8 mouse cellular contexts compared by ENCODE assay signal in genomic region chr8:124520249-124521080, GRCm38 (mm10). TPM values are rescaled to one million over a fixed set of nuclear protein-coding genes. Genes with fewer than 3 reads are reported as not detected.
DNase-seq lines count a peak whose midpoint lies in the region; ATAC-seq and TF ChIP-seq lines count a peak whose summit lies in the region.

TSS of gene Cog2 (plus strand) at chr8:124520767.

- peak within 1 kb of the TSS; percentile 73 for H3K9ac ChIP-seq in heart, embryonic 15.5 days
- H3K9ac ChIP-seq in liver, embryonic 14.5 days (replicated peaks): peak within 1 kb of the TSS; percentile 71
- peak within 1 kb of the TSS; percentile 71 for H3K9ac ChIP-seq in neural tube, embryonic 11.5 days (ENCODE audit: low read length)
- H3K9ac ChIP-seq in stomach, postnatal 0 days (ENCODE audit: low read length): peak within 1 kb of the TSS; percentile 84

- ATAC-seq in heart, embryonic 15.5 days (replicated peaks; ENCODE audit: insufficient number of reproducible peaks, insufficient read depth, low FRiP score, low read depth): peak; percentile 98
- ATAC-seq in liver, embryonic 14.5 days (ENCODE audit: insufficient read depth): peak; percentile 96
- peak; percentile 99 for ATAC-seq in neural tube, embryonic 11.5 days (ENCODE audit: insufficient read depth, low FRiP score, low TSS enrichment)
- ATAC-seq in stomach, postnatal 0 days (ENCODE audit: low FRiP score, low TSS enrichment): peak; percentile 99

- peak within 1 kb of the TSS; percentile 90 for H3K4me3 ChIP-seq in forebrain, embryonic 10.5 days
- H3K4me3 ChIP-seq in heart, embryonic 15.5 days: peak within 1 kb of the TSS; percentile 78
- peak within 1 kb of the TSS; percentile 82 to 84 for H3K4me3 ChIP-seq in liver, embryonic 14.5 days (ENCODE audit: insufficient read depth in 1 of 2, low read depth in 2 of 2, low read length in 2 of 2)
- H3K4me3 ChIP-seq in neural tube, embryonic 11.5 days (ENCODE audit: low read depth, low read length): peak within 1 kb of the TSS; percentile 81
- peak within 1 kb of the TSS; percentile 75 for H3K4me3 ChIP-seq in stomach, postnatal 0 days (ENCODE audit: low read depth, low read length)

- H3K9me3 ChIP-seq in forebrain, embryonic 10.5 days: no peaks in the 10 kb centered on the region
- H3K9me3 ChIP-seq in heart, embryonic 15.5 days (replicated peaks): no peaks in the 10 kb centered on the region
- H3K9me3 ChIP-seq in liver, embryonic 14.5 days (ENCODE audit: control insufficient read depth, low read length): no peaks in the 10 kb centered on the region
- H3K9me3 ChIP-seq in neural tube, embryonic 11.5 days (ENCODE audit: control insufficient read depth, low read length): no peaks in the 10 kb centered on the region
- H3K9me3 ChIP-seq in stomach, postnatal 0 days (ENCODE audit: control insufficient read depth, low read length): no peaks in the 10 kb centered on the region

- peaks cover 7% of the 10 kb centered on the region for H3K36me3 ChIP-seq in forebrain, embryonic 10.5 days (replicated peaks)
- no peaks in the 10 kb centered on the region; the same call in 1 of the 2 replicates for H3K36me3 ChIP-seq in heart, embryonic 15.5 days
- H3K36me3 ChIP-seq in liver, embryonic 14.5 days (replicated peaks; ENCODE audit: control insufficient read depth, insufficient read depth, low read depth): no peaks in the 10 kb centered on the region
- no peaks in the 10 kb centered on the region for H3K36me3 ChIP-seq in neural tube, embryonic 11.5 days (ENCODE audit: control insufficient read depth, insufficient read depth, low read length)
- no peaks in the 10 kb centered on the region for H3K36me3 ChIP-seq in stomach, postnatal 0 days (ENCODE audit: control insufficient read depth, insufficient read depth, low read length)

- peak within 1 kb of the TSS; percentile 72 for H3K4me2 ChIP-seq in heart, embryonic 15.5 days
- peak within 1 kb of the TSS; percentile 77 for H3K4me2 ChIP-seq in liver, embryonic 14.5 days (ENCODE audit: low read depth)
- H3K4me2 ChIP-seq in neural tube, embryonic 11.5 days (ENCODE audit: low read depth): peak within 1 kb of the TSS; percentile 88
- H3K4me2 ChIP-seq in stomach, postnatal 0 days (replicated peaks; ENCODE audit: low read depth): peak within 1 kb of the TSS; percentile 60

- no peak for TF ChIP-seq EP300 in liver, embryonic 14.5 days (IDR thresholded peaks at IDR 0.05; ENCODE audit: low read depth)
- no peak for TF ChIP-seq EP300 in stomach, postnatal 0 days (optimal IDR thresholded peaks at IDR 0.05)

- peak; percentile 93 for TF ChIP-seq CTCF in liver, embryonic 14.5 days (IDR thresholded peaks at IDR 0.05; ENCODE audit: low read depth)
- peak; percentile 92 for TF ChIP-seq CTCF in stomach, postnatal 0 days (IDR thresholded peaks at IDR 0.05; ENCODE audit: low read depth)

- WGBS in forebrain, embryonic 10.5 days: 10% methylated on average over 50 of the region's 50 CpGs
- 10% methylated on average over 50 of the region's 50 CpGs for WGBS in heart, embryonic 15.5 days
- 10% methylated on average over 50 of the region's 50 CpGs for WGBS in liver, embryonic 14.5 days (ENCODE audit: insufficient replicate concordance)
- WGBS in neural tube, embryonic 11.5 days: 10% methylated on average over 50 of the region's 50 CpGs
- 10% methylated on average over 50 of the region's 50 CpGs for WGBS in stomach, postnatal 0 days

- peak; percentile 85 to 86 for DNase-seq in CD8-positive naive resting alpha-beta T cell, adult 2 months (ENCODE audit: low read depth in 2 of 2, low spot score in 2 of 2)
- DNase-seq in c-Kit-positive CD71-negative TER-119-negative erythroid progenitor cells, embryonic 14.5 days (ENCODE audit: low read depth): peak; percentile 88
- peak; percentile 93 for DNase-seq in forebrain, embryonic 10.5 days (ENCODE audit: extremely low spot score, low spot score)
- DNase-seq in kidney, postnatal 25 days: peak; percentile 92 to 96
- DNase-seq in liver, embryonic 14.5 days (ENCODE audit: low read depth in 3 of 3, low spot score in 3 of 3): peak; percentile 82 to 85 (median 85)
- peak; percentile 95 for DNase-seq in neural tube, embryonic 11.5 days (ENCODE audit: low spot score)
- DNase-seq in stomach, postnatal 0 days (ENCODE audit: low spot score): peak; percentile 93

- no peaks in the 10 kb centered on the region for H3K27me3 ChIP-seq in forebrain, embryonic 10.5 days (ENCODE audit: poor library complexity, severe bottlenecking)
- no peaks in the 10 kb centered on the region for H3K27me3 ChIP-seq in heart, embryonic 15.5 days
- H3K27me3 ChIP-seq in liver, embryonic 14.5 days (ENCODE audit: control insufficient read depth, insufficient read depth, low read length): no peaks in the 10 kb centered on the region
- H3K27me3 ChIP-seq in neural tube, embryonic 11.5 days (ENCODE audit: control insufficient read depth, insufficient read depth, low read length): no peaks in the 10 kb centered on the region
- H3K27me3 ChIP-seq in stomach, postnatal 0 days (ENCODE audit: control insufficient read depth, insufficient read depth, low read length): no peaks in the 10 kb centered on the region

- H3K4me1 ChIP-seq in forebrain, embryonic 10.5 days: peaks cover 17% of the 10 kb centered on the region
- peaks cover 16% of the 10 kb centered on the region for H3K4me1 ChIP-seq in heart, embryonic 15.5 days (replicated peaks)
- H3K4me1 ChIP-seq in liver, embryonic 14.5 days (replicated peaks; ENCODE audit: control insufficient read depth in 2 of 2, insufficient read depth in 2 of 2, low read length in 1 of 2): peaks cover 5 to 13% of the 10 kb centered on the region in 2 experiments
- H3K4me1 ChIP-seq in neural tube, embryonic 11.5 days (ENCODE audit: control insufficient read depth, insufficient read depth, low read length): peaks cover 7% of the 10 kb centered on the region
- peaks cover 5% of the 10 kb centered on the region; the same call in 1 of the 2 replicates for H3K4me1 ChIP-seq in stomach, postnatal 0 days (replicated peaks; ENCODE audit: control insufficient read depth, insufficient read depth)

- peak within 1 kb of the TSS; percentile 83 for H3K27ac ChIP-seq in forebrain, embryonic 10.5 days
- no peak within 1 kb of the TSS for H3K27ac ChIP-seq in heart, embryonic 15.5 days
- H3K27ac ChIP-seq in liver, embryonic 14.5 days: no peak within 1 kb of the TSS
- H3K27ac ChIP-seq in neural tube, embryonic 11.5 days (ENCODE audit: low read depth, low read length): no peak within 1 kb of the TSS
- H3K27ac ChIP-seq in stomach, postnatal 0 days (replicated peaks): no peak within 1 kb of the TSS

RNA-seq across cellular contexts. Expression of gene Cog2, which starts in this region (rescaled TPM):
- polyA plus RNA-seq in forebrain, embryonic 10.5 days (2016; fragmentation: Nextera tagmentation; extraction: Ambion mirVana): 45.5 and 45.7 TPM in 2 replicates
- polyA plus RNA-seq in heart, embryonic 15.5 days (2015; fragmentation: Nextera tagmentation; extraction: Ambion mirVana): 18.7 and 25.6 TPM in 2 replicates
- polyA plus RNA-seq in liver, embryonic 14.5 days (2012; rRNA removed): 7.4 and 10.0 TPM in 2 replicates
- 15.0 and 16.9 TPM in 2 replicates for polyA plus RNA-seq in liver, embryonic 14.5 days (2014; fragmentation: Nextera tagmentation; extraction: Ambion mirVana)
- polyA plus RNA-seq in neural tube, embryonic 11.5 days (2014; fragmentation: Nextera tagmentation; extraction: Ambion mirVana): 37.9 and 42.6 TPM in 2 replicates
- 23.3 and 24.9 TPM in 2 replicates for polyA plus RNA-seq in stomach, postnatal 0 days (2015; fragmentation: Nextera tagmentation; extraction: Ambion mirVana)
